Mouse (Mus musculus): ENCODE data around the gene Cbfb. TPM values are rescaled to one million over a fixed set of nuclear protein-coding genes. Genes with fewer than 3 reads are reported as not detected.
"Not testable (repeated sequence)": the region's sequence is repeated elsewhere in the genome, so short reads cannot be mapped to it uniquely, and the experiment has no call there.

Cbfb gene
- polyA plus RNA-seq, 1 experiment from 2014 or later: 96.5 TPM

DNA sequence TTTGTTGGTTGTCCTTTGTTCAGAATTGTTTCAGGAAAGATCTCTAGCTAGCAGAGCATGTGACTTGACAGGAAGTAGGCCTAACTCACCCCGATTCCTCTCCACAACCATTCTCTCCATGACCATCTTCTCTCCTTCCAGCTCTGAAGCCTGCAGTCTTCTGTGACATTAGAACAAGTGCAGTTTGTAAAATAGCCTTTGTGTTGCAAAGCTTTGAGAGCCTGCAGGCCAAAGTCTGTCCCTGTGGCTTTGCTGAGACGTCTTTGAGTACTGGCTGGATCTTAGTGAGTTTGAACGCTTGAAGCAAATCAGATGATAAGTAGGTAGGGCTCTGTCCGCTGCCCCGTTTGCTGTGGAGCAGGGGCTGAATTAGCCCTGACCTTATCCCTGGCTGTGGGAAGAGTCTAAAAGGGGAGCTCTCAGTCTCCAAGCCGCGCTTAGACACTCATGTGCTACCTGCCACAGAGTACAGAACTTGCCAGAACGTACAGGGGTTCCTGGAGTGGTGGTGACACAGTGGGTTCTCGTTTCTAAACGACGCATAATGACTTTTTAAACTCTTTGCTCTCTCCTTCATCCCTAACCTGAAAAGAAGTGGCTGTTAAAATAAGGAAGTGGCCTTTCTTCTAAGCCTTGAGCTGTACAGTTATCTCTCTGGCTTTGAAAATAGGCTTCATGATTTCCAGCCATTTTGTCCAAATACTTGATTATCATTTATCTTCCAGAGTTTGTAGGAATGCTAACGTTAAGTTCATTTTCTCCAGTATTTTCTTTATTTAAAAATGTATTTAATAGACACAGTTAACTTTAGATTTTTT lies 61.2 kb downstream of the Cbfb start:
- Histone ChIP-seq H3K9me3 (ENCODE audit: control insufficient read depth, low read length) (no peaks in the 10 kb centered on the region), H3K4me3 (ENCODE audit: low read length) (no peak overlapping the region), H3K4me1 (ENCODE audit: control insufficient read depth, insufficient read depth, low read length) (0 out of 2 replicates have a peak, but pooled peaks cover 4% of the 10 kb centered on the region), H3K27ac (ENCODE audit: low read depth, low read length) (no peak overlapping the region), H3K36me3 (ENCODE audit: control insufficient read depth, insufficient read depth, low read length) (peaks cover 20% of the 10 kb centered on the region; the same call in 1 of the 2 replicates), H3K4me2 (replicated peaks; ENCODE audit: low read depth, low read length) (no peak overlapping the region), H3K27me3 (ENCODE audit: control insufficient read depth, insufficient read depth, low read length) (no peaks in the 10 kb centered on the region), H3K9ac (ENCODE audit: low read depth, low read length) (no peak overlapping the region)
- no peak for ATAC-seq (ENCODE audit: low FRiP score, low TSS enrichment)
- 87% methylated on average over 12 of the region's 12 CpGs for WGBS

DNA sequence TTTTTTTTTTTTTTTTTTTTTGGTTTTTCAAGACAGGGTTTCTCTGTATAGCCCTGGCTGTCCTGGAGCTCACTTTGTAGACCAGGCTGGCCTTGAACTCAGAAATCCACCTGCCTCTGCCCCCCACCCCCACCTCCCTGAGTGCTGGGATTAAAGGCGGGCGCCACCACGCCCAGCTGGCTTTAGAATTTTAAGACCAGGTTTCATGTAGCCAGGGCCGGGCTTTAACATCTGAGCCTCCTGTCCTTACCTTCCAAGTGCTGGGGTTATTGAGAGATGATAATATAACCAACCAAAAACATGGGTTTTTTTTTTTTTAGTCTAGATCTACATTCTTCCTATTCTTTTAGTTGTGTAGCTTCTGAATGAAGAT lies 61.8 kb downstream of the Cbfb start:
- H3K27ac ChIP-seq (ENCODE audit: low read depth, low read length); H3K4me2 ChIP-seq (replicated peaks; ENCODE audit: low read depth, low read length); H3K4me1 ChIP-seq (ENCODE audit: control insufficient read depth, insufficient read depth, low read length); H3K9ac ChIP-seq (ENCODE audit: low read depth, low read length); ATAC-seq (ENCODE audit: low FRiP score, low TSS enrichment); H3K27me3 ChIP-seq (ENCODE audit: control insufficient read depth, insufficient read depth, low read length); H3K4me3 ChIP-seq (ENCODE audit: low read length); H3K9me3 ChIP-seq (ENCODE audit: control insufficient read depth, low read length): not testable (repeated sequence)
- peaks cover 20% of the 10 kb centered on the region; the same call in 1 of the 2 replicates for H3K36me3 ChIP-seq (ENCODE audit: control insufficient read depth, insufficient read depth, low read length)
- WGBS: 94% methylated on average over 4 of the region's 4 CpGs

DNA sequence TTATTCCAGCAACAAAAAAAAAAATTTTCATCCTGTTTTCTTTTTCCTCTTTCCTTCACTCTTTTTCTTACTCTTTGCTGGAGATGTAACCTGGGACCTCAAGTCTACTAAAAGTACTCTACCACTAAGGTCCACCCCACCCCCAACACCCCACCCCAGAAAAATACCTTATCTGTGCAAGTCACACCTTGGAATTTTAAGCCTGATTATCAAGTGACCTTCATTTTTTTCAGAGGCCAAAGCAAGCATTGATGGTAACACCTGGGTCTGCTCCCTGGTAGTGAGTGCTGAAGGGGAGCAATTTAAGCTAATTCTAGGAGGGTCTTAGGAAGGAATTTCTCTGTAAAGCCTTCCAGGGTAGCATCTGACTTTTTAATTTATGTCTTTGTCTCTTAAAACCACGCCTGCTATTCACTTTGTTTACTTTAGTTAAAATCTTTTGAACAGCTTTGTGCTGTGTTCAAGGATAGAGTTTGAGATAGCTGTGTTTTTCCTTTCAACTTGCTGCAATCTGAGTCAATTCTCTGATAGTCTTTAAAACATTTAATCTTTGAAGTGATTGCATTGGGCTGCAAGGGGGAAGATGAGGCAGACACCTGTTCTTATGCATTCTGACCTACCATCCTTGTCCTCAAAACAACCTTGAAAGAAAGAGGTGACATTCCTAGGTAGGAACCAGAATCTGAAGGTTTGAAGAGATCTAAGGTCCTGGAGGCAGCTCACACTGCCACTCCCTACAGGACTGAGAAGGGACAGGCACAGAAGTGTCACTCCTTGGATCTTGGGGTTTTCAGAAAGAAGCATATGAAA lies 62.9 kb downstream of the Cbfb start:
- Histone ChIP-seq H3K4me1 (ENCODE audit: control insufficient read depth, insufficient read depth, low read length) (no peaks in the 10 kb centered on the region), H3K27me3 (ENCODE audit: control insufficient read depth, insufficient read depth, low read length) (no peaks in the 10 kb centered on the region), H3K9me3 (ENCODE audit: control insufficient read depth, low read length) (no peaks in the 10 kb centered on the region), H3K4me3 (ENCODE audit: low read length) (no peak overlapping the region), H3K36me3 (ENCODE audit: control insufficient read depth, insufficient read depth, low read length) (peaks cover 20% of the 10 kb centered on the region; the same call in 1 of the 2 replicates), H3K27ac (ENCODE audit: low read depth, low read length) (no peak overlapping the region), H3K9ac (ENCODE audit: low read depth, low read length) (no peak overlapping the region), H3K4me2 (replicated peaks; ENCODE audit: low read depth, low read length) (no peak overlapping the region)
- 44% methylated on average over 1 of the region's 1 CpGs for WGBS
- no peak for ATAC-seq (ENCODE audit: low FRiP score, low TSS enrichment)

DNA sequence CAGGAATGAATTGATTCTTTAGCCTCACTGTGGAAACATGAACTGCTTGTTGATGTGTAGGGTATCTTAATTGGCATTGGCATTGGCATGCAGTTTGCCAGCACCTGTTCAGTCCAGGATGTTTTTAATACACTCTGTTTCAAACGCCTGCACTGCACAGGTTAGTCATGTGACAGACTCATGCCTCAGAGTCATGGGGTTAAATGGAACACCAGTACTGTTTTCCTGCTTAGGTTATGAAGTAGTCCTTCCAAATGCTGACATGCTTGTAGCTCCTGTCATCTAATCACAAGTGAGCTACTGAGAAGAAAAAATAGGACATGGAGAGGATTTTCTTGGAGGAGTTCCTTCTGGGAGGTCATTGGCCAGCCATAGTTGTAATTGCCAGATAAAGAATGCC lies 64.7 kb downstream of the Cbfb start:
- 89% methylated on average over 1 of the region's 1 CpGs for WGBS
- Histone ChIP-seq H3K4me3 (ENCODE audit: low read length) (no peak overlapping the region), H3K9me3 (ENCODE audit: control insufficient read depth, low read length) (no peaks in the 10 kb centered on the region), H3K9ac (ENCODE audit: low read depth, low read length) (no peak overlapping the region), H3K4me2 (replicated peaks; ENCODE audit: low read depth, low read length) (no peak overlapping the region), H3K27ac (ENCODE audit: low read depth, low read length) (no peak overlapping the region), H3K27me3 (ENCODE audit: control insufficient read depth, insufficient read depth, low read length) (no peaks in the 10 kb centered on the region), H3K4me1 (ENCODE audit: control insufficient read depth, insufficient read depth, low read length) (no peaks in the 10 kb centered on the region), H3K36me3 (ENCODE audit: control insufficient read depth, insufficient read depth, low read length) (peaks cover 35% of the 10 kb centered on the region)
- no peak for ATAC-seq (ENCODE audit: low FRiP score, low TSS enrichment)

DNA sequence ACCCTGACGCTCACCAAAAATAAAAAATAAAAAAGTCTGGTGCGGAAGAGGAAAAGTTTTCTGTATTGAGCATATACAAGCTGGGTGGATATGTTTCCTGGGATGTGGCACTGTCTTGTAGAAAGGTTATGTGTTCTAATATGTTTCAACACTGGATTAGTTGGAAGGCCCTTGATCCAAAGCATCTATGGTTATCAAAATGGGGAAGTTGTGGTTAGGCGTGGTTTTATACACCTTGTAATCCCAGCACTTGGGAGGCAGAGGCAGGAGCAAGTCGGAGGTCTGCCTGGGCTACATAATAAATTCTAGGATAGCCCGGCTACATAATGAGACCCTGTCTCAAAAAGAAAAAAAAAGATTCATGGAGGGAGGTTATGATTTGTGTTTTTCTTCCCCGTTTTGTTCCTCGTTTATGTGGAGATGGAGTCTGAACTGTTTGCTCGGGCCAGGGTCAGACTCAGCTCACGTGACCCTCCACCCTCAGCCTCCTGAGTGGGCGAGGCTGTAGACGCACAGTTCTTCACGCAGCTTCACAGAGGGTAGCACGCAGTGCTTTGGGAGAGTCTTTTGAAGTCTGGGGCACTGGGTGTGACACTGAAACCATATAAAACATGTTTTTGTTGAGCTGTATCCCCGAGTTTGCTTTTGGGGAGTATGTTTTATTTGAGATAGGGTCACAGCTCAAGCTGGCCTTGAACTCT lies 67.1 kb downstream of the Cbfb start:
- no peaks in the 10 kb centered on the region for H3K27me3 ChIP-seq (ENCODE audit: control insufficient read depth, insufficient read depth, low read length)
- H3K9me3 ChIP-seq (ENCODE audit: control insufficient read depth, low read length): no peaks in the 10 kb centered on the region
- peaks cover 49% of the 10 kb centered on the region for H3K36me3 ChIP-seq (ENCODE audit: control insufficient read depth, insufficient read depth, low read length)
- H3K4me3 ChIP-seq (ENCODE audit: low read length): no peak overlapping the region
- H3K9ac ChIP-seq (ENCODE audit: low read depth, low read length): no peak overlapping the region
- H3K4me2 ChIP-seq (replicated peaks; ENCODE audit: low read depth, low read length): no peak overlapping the region
- ATAC-seq (ENCODE audit: low FRiP score, low TSS enrichment): no peak
- 81% methylated on average over 14 of the region's 14 CpGs for WGBS
- H3K4me1 ChIP-seq (ENCODE audit: control insufficient read depth, insufficient read depth, low read length): no peaks in the 10 kb centered on the region
- no peak overlapping the region for H3K27ac ChIP-seq (ENCODE audit: low read depth, low read length)

DNA sequence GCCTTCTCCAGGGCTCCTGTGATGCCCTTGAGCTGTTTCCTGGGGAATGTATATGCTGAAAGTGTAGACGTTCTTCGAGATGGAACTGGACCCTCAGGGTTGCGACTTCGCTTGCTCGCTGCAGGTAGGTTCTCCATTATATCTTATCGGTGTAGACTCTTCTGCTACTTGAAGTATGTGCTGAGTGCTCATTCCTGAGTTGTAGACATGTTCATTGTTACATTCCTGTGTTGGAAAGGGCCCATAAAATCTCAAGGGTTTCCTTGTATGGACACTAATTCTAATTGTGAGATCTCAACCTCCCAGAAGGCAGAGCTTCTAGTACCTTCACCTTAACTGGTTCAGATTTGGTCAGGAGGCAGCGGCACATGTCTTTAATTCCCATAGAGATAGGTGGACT lies 70.5 kb downstream of the Cbfb start:
- WGBS: 97% methylated on average over 7 of the region's 7 CpGs
- H3K36me3 ChIP-seq (ENCODE audit: control insufficient read depth, insufficient read depth, low read length): peaks cover 36% of the 10 kb centered on the region

DNA sequence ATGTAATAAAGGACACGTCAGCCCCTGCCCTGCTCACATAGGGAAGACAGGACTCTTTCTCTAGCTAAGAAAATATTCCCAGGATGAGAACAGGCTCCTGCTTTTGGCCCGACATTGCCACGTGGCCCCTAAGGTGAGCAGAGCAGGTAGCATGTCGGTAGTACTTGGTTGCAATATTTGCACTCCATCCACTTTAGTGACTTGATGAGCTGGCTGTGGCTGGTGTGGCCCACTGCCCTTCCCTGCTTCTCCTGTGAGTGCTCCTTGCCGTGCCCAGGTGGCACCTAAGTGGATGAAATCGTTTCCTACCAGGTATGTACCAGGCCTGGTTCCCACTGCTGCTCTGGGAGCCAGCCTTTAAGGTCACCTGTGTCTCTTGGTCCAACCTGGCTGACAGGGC lies 81.5 kb downstream of the Cbfb start:
- peaks cover 12% of the 10 kb centered on the region; the same call in 1 of the 2 replicates for H3K27me3 ChIP-seq (ENCODE audit: control insufficient read depth, insufficient read depth, low read length)
- no peak overlapping the region for H3K9ac ChIP-seq (ENCODE audit: low read depth, low read length)
- peaks cover 11% of the 10 kb centered on the region; the same call in 1 of the 2 replicates for H3K4me1 ChIP-seq (ENCODE audit: control insufficient read depth, insufficient read depth, low read length)
- no peak overlapping the region for H3K4me2 ChIP-seq (replicated peaks; ENCODE audit: low read depth, low read length)
- H3K9me3 ChIP-seq (ENCODE audit: control insufficient read depth, low read length): no peaks in the 10 kb centered on the region
- WGBS: 94% methylated on average over 6 of the region's 6 CpGs
- H3K36me3 ChIP-seq (ENCODE audit: control insufficient read depth, insufficient read depth, low read length): peaks cover 49% of the 10 kb centered on the region
- H3K27ac ChIP-seq (ENCODE audit: low read depth, low read length): no peak overlapping the region
- ATAC-seq (ENCODE audit: low FRiP score, low TSS enrichment): no peak
- no peak overlapping the region for H3K4me3 ChIP-seq (ENCODE audit: low read length)

More for the DNA sequence above, 70.5 kb downstream of the Cbfb start:
- no peak for ATAC-seq (ENCODE audit: low FRiP score, low TSS enrichment)
- H3K4me1 ChIP-seq (ENCODE audit: control insufficient read depth, insufficient read depth, low read length): no peaks in the 10 kb centered on the region
- no peak overlapping the region for H3K4me3 ChIP-seq (ENCODE audit: low read length)
- H3K27ac ChIP-seq (ENCODE audit: low read depth, low read length): no peak overlapping the region
- no peaks in the 10 kb centered on the region for H3K9me3 ChIP-seq (ENCODE audit: control insufficient read depth, low read length)
- H3K9ac ChIP-seq (ENCODE audit: low read depth, low read length): no peak overlapping the region
- H3K27me3 ChIP-seq (ENCODE audit: control insufficient read depth, insufficient read depth, low read length): no peaks in the 10 kb centered on the region
- H3K4me2 ChIP-seq (replicated peaks; ENCODE audit: low read depth, low read length): no peak overlapping the region

DNA sequence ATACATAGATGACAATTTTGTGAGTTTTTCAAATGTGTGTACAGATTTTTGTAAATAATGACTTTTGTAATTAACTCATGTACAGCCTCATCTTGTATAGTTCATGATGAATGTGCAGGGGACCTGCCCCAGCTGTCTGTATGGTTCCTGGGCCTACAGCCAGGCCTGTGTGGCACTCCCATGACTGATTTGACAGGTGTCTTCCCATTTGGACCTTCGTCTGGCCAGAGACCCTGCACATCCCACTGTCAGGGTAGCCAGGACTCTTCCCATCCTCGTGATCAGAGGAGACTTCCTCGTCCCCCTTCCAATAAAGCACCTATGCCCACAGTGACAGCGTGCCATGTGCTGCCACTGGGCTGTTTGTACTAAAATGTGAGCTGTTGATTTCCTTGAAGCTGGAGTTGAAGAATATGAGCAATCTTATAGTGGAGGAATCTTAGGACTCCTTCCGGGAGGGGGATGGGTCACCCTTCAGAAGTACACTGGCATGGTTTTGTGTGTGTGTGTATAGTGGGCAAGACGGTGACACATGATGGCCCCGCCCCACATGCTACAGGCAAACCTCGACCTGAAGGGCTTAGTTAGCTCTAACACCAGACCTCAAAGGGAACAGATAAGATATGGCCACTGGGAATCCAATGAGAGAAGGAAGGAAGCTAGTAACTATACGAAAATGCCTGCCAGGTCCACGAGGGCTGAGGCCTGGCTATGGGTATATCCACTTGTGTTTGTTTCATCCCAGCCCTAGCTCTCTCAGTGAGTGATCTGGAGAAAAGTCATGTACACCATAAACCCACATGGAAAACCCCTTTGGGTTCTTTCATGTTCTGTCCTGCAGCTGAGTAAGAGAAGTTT lies 82.4 kb downstream of the Cbfb start:
- Histone ChIP-seq H3K4me2 (replicated peaks; ENCODE audit: low read depth, low read length) (no peak overlapping the region), H3K27ac (ENCODE audit: low read depth, low read length) (no peak overlapping the region), H3K27me3 (ENCODE audit: control insufficient read depth, insufficient read depth, low read length) (peaks cover 16% of the 10 kb centered on the region), H3K4me3 (ENCODE audit: low read length) (no peak overlapping the region), H3K36me3 (ENCODE audit: control insufficient read depth, insufficient read depth, low read length) (peaks cover 43% of the 10 kb centered on the region), H3K9ac (ENCODE audit: low read depth, low read length) (no peak overlapping the region), H3K9me3 (ENCODE audit: control insufficient read depth, low read length) (no peaks in the 10 kb centered on the region), H3K4me1 (ENCODE audit: control insufficient read depth, insufficient read depth, low read length) (peaks cover 11% of the 10 kb centered on the region; the same call in 1 of the 2 replicates)
- 88% methylated on average over 10 of the region's 10 CpGs for WGBS
- no peak for ATAC-seq (ENCODE audit: low FRiP score, low TSS enrichment)

Data from kidney, embryonic 14.5 days (tissue).